Mouse (Mus musculus) small intestine, adult 2 months (tissue): Measurements from ENCODE around the gene Dmc1. TPM values are rescaled to one million over a fixed set of nuclear protein-coding genes. Genes with fewer than 3 reads are reported as not detected.

ENCODE experiments used
- H3K27ac ChIP-seq: fragments of 200-500 bp; 2 replicates; pipeline ENCODE4 v1.5.1; 2012; ENCODE audit warnings: low read depth, low read length, control low read depth, inconsistent platforms; ENCODE audit not compliant: insufficient read depth
- H3K27me3 ChIP-seq: fragments of 200-500 bp; 2 replicates; pipeline ENCODE4 v1.6.1; 2012; ENCODE audit warnings: mild to moderate bottlenecking, moderate library complexity, low read length, inconsistent platforms; ENCODE audit not compliant: control insufficient read depth, insufficient read depth
- H3K36me3 ChIP-seq: fragments of 200-500 bp; 2 replicates; pipeline ENCODE4 v1.6.1; 2012; ENCODE audit warnings: mild to moderate bottlenecking, low read length, control low read depth, inconsistent platforms; ENCODE audit not compliant: control insufficient read depth, insufficient read depth
- H3K4me1 ChIP-seq: fragments of 200-500 bp; 2 replicates; pipeline ENCODE4 v1.6.1; 2012; ENCODE audit warnings: low read length, inconsistent platforms, mixed read lengths; ENCODE audit not compliant: control insufficient read depth, insufficient read depth, insufficient read length
- H3K4me3 ChIP-seq: fragments of 200-500 bp; 2 replicates; pipeline ENCODE4 v1.5.1; 2012; ENCODE audit warnings: low read depth, mild to moderate bottlenecking, control low read depth, inconsistent platforms, low read length, moderate library complexity
- CTCF ChIP-seq: fragments of 200-500 bp; IDR thresholded peaks from 2 replicates; pipeline ENCODE4 v1.5.1; 2012; ENCODE audit warnings: low read depth, mild to moderate bottlenecking, control low read depth, inconsistent platforms, low read length, moderate library complexity, mixed read lengths; ENCODE audit not compliant: insufficient replicate concordance, insufficient read length; ENCODE audit errors: extremely low read depth
- POLR2A ChIP-seq: fragments of 200-500 bp; IDR thresholded peaks from 2 replicates; pipeline ENCODE4 v1.6.1; 2012; ENCODE audit warnings: low read depth, mild to moderate bottlenecking, control low read depth, inconsistent platforms, low read length, moderate library complexity
- WGBS: fragments of 180-500 bp; shearing (Covaris S2); methylation state at CpG from one replicate; pipeline ENCODE4 v1.1.7; 2018; 5-methylcytosine and 5-hydroxymethylcytosine counted together
- polyA plus RNA-seq: library from polyadenylated mRNA; depleted of rRNA; stranded (reverse); fragments of >200 nt; gene quantifications from 2 replicates; pipeline ENCODE4 v1.2.3, GENCODE M21; 2012

Gene Dmc1
- polyA plus RNA-seq, 1 experiment, result 0.08 TPM

DNA sequence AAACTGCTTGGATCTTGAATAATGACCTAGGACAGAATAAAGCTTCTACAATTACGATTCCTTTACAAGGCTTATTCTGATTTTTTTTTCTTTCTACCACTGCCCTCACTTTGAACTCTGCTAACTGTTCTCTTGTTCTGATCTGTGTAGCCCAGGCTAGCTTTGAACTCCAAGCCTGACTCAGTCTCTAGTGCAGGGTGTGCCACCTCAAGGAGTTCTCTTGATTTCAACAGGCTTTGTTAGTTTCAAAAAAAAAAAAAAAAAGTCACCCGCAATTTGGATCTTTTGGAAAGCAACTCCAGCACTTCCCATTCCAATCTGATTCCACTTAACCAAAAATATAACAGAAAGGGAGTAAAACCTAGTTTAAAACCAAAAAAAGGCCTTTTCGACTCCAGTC lies 59.4 kb downstream of the Dmc1 start:
- Histone ChIP-seq H3K27me3 (no peaks in the 10 kb centered on the region), H3K4me1 (peaks cover 4% of the 10 kb centered on the region; the same call in 1 of the 2 replicates), H3K4me3 (peak overlapping the region; percentile 78), H3K27ac (peak overlapping the region; percentile 90), H3K36me3 (peaks cover 30% of the 10 kb centered on the region)
- TF ChIP-seq POLR2A, result no peak
- TF ChIP-seq CTCF, result no peak
- WGBS, result under 1% methylated on average over 3 of the region's 3 CpGs

DNA sequence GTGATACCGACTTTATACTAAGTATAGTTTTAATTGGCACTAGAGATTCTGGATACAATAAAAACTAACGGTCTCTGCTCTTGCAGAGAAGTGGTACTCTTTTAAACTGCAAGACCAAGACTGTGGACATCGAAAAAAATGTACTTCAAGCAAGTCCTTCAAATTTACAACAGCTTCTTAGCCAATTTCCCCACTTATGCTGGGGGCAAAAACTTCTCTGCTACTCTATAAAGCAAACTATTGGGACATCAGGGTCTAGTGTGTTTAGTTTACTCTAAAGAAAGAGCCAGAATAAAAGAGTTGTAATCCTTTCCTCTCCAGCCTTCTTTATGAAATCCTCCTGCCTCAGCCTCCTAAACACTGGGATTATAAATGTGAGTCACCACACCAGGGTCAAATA lies 60.9 kb downstream of the Dmc1 start:
- no peak overlapping the region for H3K4me3 ChIP-seq
- TF ChIP-seq POLR2A (no peak), CTCF (no peak)
- WGBS, result 83% methylated on average over 3 of the region's 3 CpGs

DNA sequence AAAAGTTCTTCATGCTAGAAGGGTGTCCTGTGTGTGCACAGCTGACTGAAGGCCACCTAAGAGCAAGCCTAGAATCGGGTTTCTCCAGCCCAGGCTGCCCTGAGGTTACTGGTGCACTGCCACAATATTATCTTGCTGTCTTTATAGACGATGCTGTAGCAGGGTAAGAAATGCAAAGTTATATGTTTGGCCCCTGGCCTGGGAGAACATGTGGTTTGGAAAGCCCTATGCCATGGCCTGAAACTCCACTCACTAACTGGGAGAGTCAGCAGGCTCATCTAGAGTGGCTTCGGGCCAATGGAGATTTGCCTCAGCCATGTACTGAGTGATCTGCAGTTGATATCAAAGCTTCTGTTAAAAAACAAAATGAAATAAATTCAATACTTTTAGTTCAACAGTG lies 71.1 kb downstream of the Dmc1 start:
- no peak overlapping the region for H3K4me3 ChIP-seq
- no peaks in the 10 kb centered on the region for H3K27me3 ChIP-seq
- peaks cover 90% of the 10 kb centered on the region for H3K36me3 ChIP-seq
- no peaks in the 10 kb centered on the region for H3K4me1 ChIP-seq
- WGBS, result 67% methylated on average over 3 of the region's 3 CpGs
- TF ChIP-seq CTCF (no peak), POLR2A (no peak)
- H3K27ac ChIP-seq, result no peak overlapping the region

More for the DNA sequence above, 60.9 kb downstream of the Dmc1 start:
- Histone ChIP-seq H3K27me3 (no peaks in the 10 kb centered on the region), H3K27ac (no peak overlapping the region), H3K36me3 (peaks cover 44% of the 10 kb centered on the region), H3K4me1 (peaks cover 4% of the 10 kb centered on the region; the same call in 1 of the 2 replicates)

DNA sequence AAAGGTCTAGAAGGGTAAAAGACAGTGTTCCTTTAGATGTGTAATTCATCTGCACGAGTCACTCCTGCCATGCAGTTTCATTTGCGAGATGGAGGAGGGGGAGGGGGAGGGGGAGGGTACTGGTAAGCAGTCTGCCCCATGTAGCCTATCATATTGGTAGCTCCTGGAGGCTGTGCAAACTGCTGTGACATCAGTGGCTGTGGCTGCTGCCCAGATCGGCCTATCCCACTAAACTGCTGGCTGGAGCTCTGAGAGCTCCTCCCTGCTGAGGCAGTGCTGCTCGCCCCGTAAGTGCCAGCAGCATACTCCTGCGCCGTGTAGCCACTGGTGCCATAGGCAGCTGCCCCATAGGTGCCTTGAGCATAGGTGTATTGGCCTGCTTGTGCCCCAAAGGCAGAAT lies 75.0 kb downstream of the Dmc1 start:
- no peak overlapping the region for H3K4me3 ChIP-seq
- H3K36me3 ChIP-seq, result peaks cover 65% of the 10 kb centered on the region
- TF ChIP-seq POLR2A (no peak), CTCF (no peak)
- 65% methylated on average over 7 of the region's 7 CpGs for WGBS
- no peaks in the 10 kb centered on the region for H3K4me1 ChIP-seq
- no peak overlapping the region for H3K27ac ChIP-seq
- no peaks in the 10 kb centered on the region for H3K27me3 ChIP-seq

DNA sequence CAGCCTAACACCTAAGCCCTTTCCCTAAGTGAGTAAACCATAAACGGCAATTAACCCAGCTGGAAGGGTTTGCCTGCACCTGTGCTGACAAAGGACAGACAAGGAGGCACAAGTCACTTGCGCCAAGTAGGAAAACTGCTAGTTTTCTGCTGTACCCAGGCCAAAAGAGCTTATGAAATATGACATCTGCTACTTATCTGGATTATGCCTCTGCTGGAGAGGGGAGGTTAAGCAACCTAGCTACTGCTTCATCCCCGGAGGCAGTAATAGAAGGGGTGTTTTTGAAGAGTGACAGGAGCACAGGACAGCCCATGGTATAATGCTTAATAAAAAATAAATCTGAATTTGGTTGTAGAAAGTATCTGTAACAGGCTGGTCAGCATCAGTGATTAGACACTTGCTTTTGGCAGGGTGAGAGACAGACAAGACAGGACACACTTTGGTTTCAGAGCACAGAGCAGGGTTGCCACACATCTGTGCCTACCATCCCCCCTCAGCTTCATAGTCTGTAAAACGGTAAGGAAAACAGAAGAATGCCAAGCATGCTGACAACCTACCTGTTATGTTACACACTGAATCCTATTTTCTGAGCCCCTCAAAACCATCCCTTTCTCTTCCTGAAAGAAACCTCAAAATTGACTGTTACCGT lies 76.8 kb downstream of the Dmc1 start:
- H3K36me3 ChIP-seq, result peaks cover 48% of the 10 kb centered on the region
- H3K27ac ChIP-seq, result no peak overlapping the region
- no peak overlapping the region for H3K4me3 ChIP-seq
- TF ChIP-seq POLR2A (no peak), CTCF (no peak)
- no peaks in the 10 kb centered on the region for H3K27me3 ChIP-seq
- no peaks in the 10 kb centered on the region for H3K4me1 ChIP-seq
- 52% methylated on average over 5 of the region's 5 CpGs for WGBS

DNA sequence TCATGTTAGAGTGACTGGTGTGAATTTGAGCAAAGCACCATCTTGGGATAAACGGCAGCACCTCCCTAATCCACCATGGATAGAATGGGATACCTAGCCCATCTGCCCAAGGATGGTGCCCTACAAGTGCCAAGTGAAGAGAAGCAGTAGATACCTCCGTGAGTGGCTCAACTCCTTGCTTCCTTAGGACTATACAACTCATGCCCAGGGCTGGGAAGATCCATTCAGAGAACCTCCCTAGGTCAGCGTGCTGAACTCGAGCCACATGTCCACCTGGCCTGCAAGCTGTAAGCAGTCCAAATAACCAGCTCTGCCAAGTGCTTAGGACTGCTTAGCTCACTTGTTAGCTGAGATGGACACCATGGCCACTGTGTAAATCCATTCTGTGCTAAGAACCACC lies 77.7 kb downstream of the Dmc1 start:
- WGBS, result 69% methylated on average over 4 of the region's 4 CpGs
- peaks cover 41% of the 10 kb centered on the region for H3K36me3 ChIP-seq
- H3K27ac ChIP-seq, result no peak overlapping the region
- no peak overlapping the region for H3K4me3 ChIP-seq
- no peaks in the 10 kb centered on the region for H3K4me1 ChIP-seq
- TF ChIP-seq POLR2A, result no peak
- no peaks in the 10 kb centered on the region for H3K27me3 ChIP-seq

DNA sequence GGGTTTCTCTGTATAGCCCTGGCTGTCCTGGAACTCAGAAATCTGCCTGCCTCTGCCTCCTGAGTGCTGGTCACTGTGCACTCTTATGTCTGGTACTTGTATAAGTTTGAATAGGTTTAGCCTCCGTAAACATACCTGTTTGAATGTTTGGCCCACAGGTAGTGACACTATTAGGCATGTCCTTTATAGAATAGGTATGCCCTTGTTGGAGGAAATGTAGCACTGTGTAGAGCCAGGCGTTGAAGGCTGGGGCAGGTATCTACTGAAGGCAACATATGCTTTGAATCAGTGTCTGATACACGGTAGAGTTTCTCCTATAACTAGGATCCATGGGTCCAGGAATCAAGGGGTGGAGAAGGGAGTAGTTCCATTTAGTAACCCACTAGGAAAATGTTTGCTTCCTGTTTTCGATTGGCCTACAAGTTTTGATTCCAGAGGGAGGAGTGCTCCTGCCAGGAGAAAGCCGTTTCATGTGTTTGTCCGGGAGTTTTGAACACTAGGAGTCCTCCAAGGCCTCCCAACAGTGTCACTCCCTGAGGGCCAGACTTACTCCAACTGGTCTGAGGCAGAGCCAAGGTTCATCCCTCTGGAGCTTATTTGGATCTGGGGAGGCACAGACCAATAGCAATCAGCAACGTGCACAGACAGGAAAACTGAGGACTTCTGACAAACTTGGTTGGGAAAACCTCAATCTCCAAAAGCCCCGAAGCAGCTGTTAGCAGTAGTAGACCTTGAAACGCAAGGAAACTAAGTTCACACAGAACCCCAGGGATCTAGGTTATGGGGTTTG lies 78.7 kb downstream of the Dmc1 start:
- no peaks in the 10 kb centered on the region for H3K27me3 ChIP-seq
- no peak overlapping the region for H3K27ac ChIP-seq
- H3K4me3 ChIP-seq, result no peak overlapping the region
- 53% methylated on average over 9 of the region's 9 CpGs for WGBS
- peaks cover 33% of the 10 kb centered on the region for H3K36me3 ChIP-seq
- TF ChIP-seq POLR2A (no peak), CTCF (no peak)
- H3K4me1 ChIP-seq, result no peaks in the 10 kb centered on the region
